Mouse (Mus musculus) limb, embryonic 11.5 days (tissue): ENCODE measurements at regions not wholly inside any gene's neighbourhood (a gene's known extent, or its start where the extent isn't known, plus 50 kb on each side); places are given as distances from the start of the nearest gene placed in this dataset.
A peak's percentile ranks its signal among the peaks of the same experiment; 100 is the strongest.

ENCODE experiments used
- ATAC-seq: fragments of 200-750 bp; cut with Nextera tagmentation; 2 replicates; pipeline ENCODE4 v1.8.0; 2017; ENCODE audit warnings: low read depth; ENCODE audit not compliant: insufficient number of reproducible peaks, low FRiP score, low TSS enrichment
- DNase-seq: peaks from one replicate; pipeline ENCODE4 v3.0.0-alpha.2; 2015; ENCODE audit warnings: low spot score
- H3K27ac ChIP-seq: fragments of 300-500 bp; sonication (generic); replicated peaks from 2 replicates; pipeline ENCODE4 v1.5.1; 2014; ENCODE audit warnings: low read depth, mild to moderate bottlenecking, low read length
- H3K27me3 ChIP-seq: fragments of 300-500 bp; sonication (generic); 2 replicates; pipeline ENCODE4 v1.6.1; 2014; ENCODE audit warnings: mild to moderate bottlenecking, low read length, mixed read lengths; ENCODE audit not compliant: control insufficient read depth, insufficient read depth
- H3K36me3 ChIP-seq: fragments of 300-500 bp; sonication (generic); 2 replicates; pipeline ENCODE4 v1.6.1; 2014; ENCODE audit warnings: mild to moderate bottlenecking, low read length, moderate library complexity, mixed read lengths; ENCODE audit not compliant: control insufficient read depth, insufficient read depth
- H3K4me1 ChIP-seq: fragments of 300-500 bp; sonication (generic); 2 replicates; pipeline ENCODE4 v1.6.1; 2014; ENCODE audit warnings: low read length, mixed read lengths; ENCODE audit not compliant: control insufficient read depth, insufficient read depth
- H3K4me2 ChIP-seq: fragments of 300-500 bp; sonication (generic); 2 replicates; pipeline ENCODE4 v1.6.1; 2014; ENCODE audit warnings: low read depth, mild to moderate bottlenecking, moderate library complexity; ENCODE audit not compliant: severe bottlenecking
- H3K4me3 ChIP-seq: fragments of 300-500 bp; sonication (generic); 2 replicates; pipeline ENCODE4 v1.5.1; 2014; ENCODE audit warnings: low read depth, low read length
- H3K9ac ChIP-seq: fragments of 300-500 bp; sonication (generic); 2 replicates; pipeline ENCODE4 v1.6.1; 2014; ENCODE audit warnings: mild to moderate bottlenecking, low read length
- H3K9me3 ChIP-seq: fragments of 300-500 bp; sonication (generic); 2 replicates; pipeline ENCODE4 v1.6.1; 2016; ENCODE audit warnings: low read length; ENCODE audit not compliant: control insufficient read depth
- WGBS: fragments of 180-500 bp; shearing (Covaris S2); extraction: QIAGEN DNeasy Blood & Tissue Kit; methylation state at CpG from one replicate; pipeline ENCODE4 v1.1.7; 2014; 5-methylcytosine and 5-hydroxymethylcytosine counted together

DNA sequence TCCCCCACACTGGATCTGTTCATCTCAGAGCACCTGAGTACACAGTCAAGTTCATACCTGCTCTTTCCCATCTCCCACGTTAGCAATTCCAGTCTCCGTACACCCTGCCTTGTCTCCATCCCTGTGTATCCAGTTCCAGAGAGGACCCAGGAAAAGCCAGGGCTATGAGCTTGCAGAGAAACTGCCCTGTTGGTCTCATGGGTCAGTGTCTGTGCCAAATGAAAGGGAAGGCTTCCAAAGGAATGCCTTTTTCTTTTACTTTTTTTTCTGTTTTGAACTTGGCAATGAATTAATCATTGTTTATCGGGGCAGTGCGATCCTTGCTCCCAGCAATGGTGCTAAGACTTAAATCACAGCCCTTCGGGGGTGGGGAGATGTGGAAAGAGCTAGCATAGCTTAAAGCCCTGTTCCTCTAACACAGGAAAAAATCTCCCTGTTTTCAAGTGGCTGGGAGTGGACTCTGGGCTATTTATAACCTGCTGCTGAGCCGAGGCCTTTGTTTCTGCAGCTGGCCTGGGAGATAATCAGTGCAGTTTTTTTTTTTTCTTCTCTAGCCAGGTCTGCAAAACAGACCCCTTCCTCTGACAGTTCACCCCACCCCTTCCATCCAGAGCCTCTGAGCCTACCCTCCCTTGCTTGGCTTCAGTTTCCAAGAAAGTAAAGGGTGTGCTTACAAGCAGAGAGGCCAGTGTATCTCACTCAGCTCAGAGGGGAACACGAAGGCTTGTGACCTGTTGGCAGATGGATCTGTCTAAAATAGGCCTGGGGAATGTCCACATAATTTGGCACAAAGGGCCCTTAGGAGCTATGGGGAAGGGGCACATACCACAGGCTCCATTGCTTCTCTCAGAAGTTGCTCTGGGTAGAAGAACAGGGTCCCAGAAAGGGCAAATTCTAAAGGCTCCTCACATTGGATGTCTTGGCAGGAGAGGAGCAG is 308.6 kb downstream of the Gm49356 start:
- Histone ChIP-seq H3K4me1 (peaks cover 10% of the 10 kb centered on the region), H3K4me3 (no peak overlapping the region), H3K27ac (peak overlapping the region; percentile 68), H3K4me2 (no peak overlapping the region), H3K27me3 (no peaks in the 10 kb centered on the region), H3K36me3 (no peaks in the 10 kb centered on the region), H3K9ac (no peak overlapping the region), H3K9me3 (no peaks in the 10 kb centered on the region)
- DNase-seq (peak; percentile 42), ATAC-seq (peak; percentile 56)
- WGBS: 22% methylated on average over 7 of the region's 7 CpGs

DNA sequence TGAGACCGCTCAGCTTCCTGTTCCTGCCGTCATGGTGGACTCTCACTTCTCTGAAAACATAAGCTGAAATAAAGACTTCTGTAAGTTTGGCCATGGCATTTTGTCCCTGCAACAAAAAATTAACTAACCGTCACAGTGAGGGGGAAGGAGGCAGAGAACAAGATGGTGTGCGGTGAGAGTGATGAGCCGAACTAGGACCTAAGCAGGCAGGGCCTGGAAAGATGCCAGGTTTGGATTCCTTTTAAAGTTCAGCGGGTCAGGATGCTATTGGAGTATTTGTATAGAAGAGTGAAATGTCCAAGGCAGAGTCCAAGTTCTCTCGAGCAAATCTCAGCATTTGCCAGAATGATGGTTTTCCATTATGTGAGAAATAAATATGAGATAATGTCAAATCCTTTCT is 312.3 kb downstream of the Gm49356 start:
- peaks cover 10% of the 10 kb centered on the region for H3K4me1 ChIP-seq
- H3K27me3 ChIP-seq: no peaks in the 10 kb centered on the region
- DNase-seq (no peak), ATAC-seq (no peak)
- 86% methylated on average over 7 of the region's 7 CpGs for WGBS
- H3K27ac ChIP-seq: no peak overlapping the region
- H3K36me3 ChIP-seq: no peaks in the 10 kb centered on the region
- H3K4me2 ChIP-seq: no peak overlapping the region
- H3K9me3 ChIP-seq: no peaks in the 10 kb centered on the region
- H3K9ac ChIP-seq: no peak overlapping the region
- H3K4me3 ChIP-seq: no peak overlapping the region

- no peak for ATAC-seq
- Histone ChIP-seq H3K4me2 (no peak overlapping the region), H3K4me3 (no peak overlapping the region), H3K36me3 (no peaks in the 10 kb centered on the region), H3K4me1 (peaks cover 10% of the 10 kb centered on the region), H3K9me3 (no peaks in the 10 kb centered on the region), H3K27ac (no peak overlapping the region), H3K9ac (no peak overlapping the region), H3K27me3 (no peaks in the 10 kb centered on the region)
- WGBS: 86% methylated on average over 19 of the region's 19 CpGs
- DNase-seq: no peak
Measured at GRCm38 (mm10) chr15:59201894-59202670, 313.0 kb downstream of the Gm49356 start.

GRCm38 (mm10) chr15:59203097-59203849 is 314.2 kb downstream of the Gm49356 start:
- H3K4me1 ChIP-seq: no peaks in the 10 kb centered on the region
- H3K36me3 ChIP-seq: no peaks in the 10 kb centered on the region
- DNase-seq (no peak), ATAC-seq (no peak)
- no peaks in the 10 kb centered on the region for H3K27me3 ChIP-seq
- H3K27ac ChIP-seq: no peak overlapping the region
- no peak overlapping the region for H3K4me3 ChIP-seq
- no peak overlapping the region for H3K4me2 ChIP-seq
- WGBS: 73% methylated on average over 17 of the region's 17 CpGs
- H3K9me3 ChIP-seq: no peaks in the 10 kb centered on the region
- H3K9ac ChIP-seq: no peak overlapping the region

DNA sequence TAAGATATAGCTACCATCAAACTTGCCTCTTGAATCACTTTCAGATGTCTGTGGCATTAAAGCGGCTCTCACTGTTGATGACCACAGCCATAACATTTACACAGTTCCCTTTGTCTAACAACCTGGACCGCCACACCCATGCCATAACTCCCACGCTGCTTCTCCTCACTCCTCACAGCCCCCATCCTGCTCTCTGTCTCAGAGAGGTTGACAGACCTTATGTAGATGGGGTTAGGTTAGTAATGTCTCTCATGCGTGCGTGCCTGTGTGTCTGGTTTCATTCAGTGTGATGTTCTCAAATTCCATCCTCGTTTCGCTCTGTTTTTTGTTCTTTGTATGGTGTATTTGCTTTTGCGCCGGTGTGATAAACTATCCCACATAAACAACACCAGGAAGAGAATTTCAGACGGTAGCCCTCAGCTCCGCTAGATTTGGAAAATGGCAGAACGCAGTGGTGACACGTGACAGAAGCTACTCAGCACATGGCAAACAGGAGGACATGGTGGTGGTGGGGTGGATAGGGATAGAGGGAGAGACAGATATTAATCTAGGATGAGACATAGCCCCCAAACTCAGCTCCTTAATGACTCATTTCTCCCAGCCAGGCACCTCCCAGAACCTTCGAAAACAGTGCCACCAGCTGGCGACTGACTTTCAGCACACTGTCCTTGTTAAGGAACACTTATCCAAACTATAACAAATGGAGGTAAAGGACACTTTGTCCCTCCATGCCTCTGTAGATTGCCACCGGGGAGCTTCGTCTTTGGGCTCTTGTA is 314.9 kb downstream of the Gm49356 start:
- H3K9me3 ChIP-seq: no peaks in the 10 kb centered on the region
- no peaks in the 10 kb centered on the region for H3K27me3 ChIP-seq
- no peaks in the 10 kb centered on the region for H3K4me1 ChIP-seq
- DNase-seq: peak; percentile 43
- no peak overlapping the region for H3K9ac ChIP-seq
- no peaks in the 10 kb centered on the region for H3K36me3 ChIP-seq
- no peak overlapping the region for H3K27ac ChIP-seq
- WGBS: 74% methylated on average over 17 of the region's 17 CpGs
- H3K4me2 ChIP-seq: no peak overlapping the region
- H3K4me3 ChIP-seq: no peak overlapping the region
- no peak for ATAC-seq

DNA sequence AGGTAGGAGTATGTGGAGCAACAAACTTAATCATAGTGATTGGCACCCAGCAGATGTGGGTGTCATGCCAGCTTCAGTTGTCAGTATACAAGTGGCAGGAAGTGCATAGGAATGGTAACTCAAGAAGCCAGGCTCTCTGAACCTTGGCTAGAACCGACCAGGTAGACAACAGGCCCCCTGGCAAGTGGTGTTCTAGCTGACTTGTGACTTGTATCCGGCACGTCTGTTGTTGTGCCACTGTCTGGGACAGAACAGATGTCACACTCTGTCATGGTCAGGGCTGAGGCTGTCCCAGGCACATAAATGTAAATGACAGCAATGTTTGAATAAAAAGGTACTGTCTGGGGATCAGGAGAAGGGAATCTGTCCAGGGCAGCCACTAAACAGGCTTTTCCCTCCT is 316.0 kb downstream of the Gm49356 start:
- Histone ChIP-seq H3K27ac (no peak overlapping the region), H3K9ac (no peak overlapping the region), H3K4me2 (no peak overlapping the region), H3K27me3 (no peaks in the 10 kb centered on the region), H3K4me1 (no peaks in the 10 kb centered on the region), H3K9me3 (no peaks in the 10 kb centered on the region), H3K4me3 (no peak overlapping the region), H3K36me3 (no peaks in the 10 kb centered on the region)
- DNase-seq (no peak), ATAC-seq (no peak)
- 86% methylated on average over 3 of the region's 3 CpGs for WGBS

- 88% methylated on average over 7 of the region's 7 CpGs for WGBS
- Histone ChIP-seq H3K4me3 (no peak overlapping the region), H3K9me3 (no peaks in the 10 kb centered on the region)
Measured at GRCm38 (mm10) chr15:59205544-59205943, 316.4 kb downstream of the Gm49356 start.

More at GRCm38 (mm10) chr15:59205544-59205943, 316.4 kb downstream of the Gm49356 start:
- no peaks in the 10 kb centered on the region for H3K4me1 ChIP-seq
- no peak for DNase-seq
- H3K9ac ChIP-seq: no peak overlapping the region
- H3K27me3 ChIP-seq: no peaks in the 10 kb centered on the region
- H3K4me2 ChIP-seq: no peak overlapping the region
- ATAC-seq: no peak
- H3K27ac ChIP-seq: no peak overlapping the region
- H3K36me3 ChIP-seq: no peaks in the 10 kb centered on the region
